Mouse (Mus musculus): ENCODE results near the gene Hmox2.
"Not testable (repeated sequence)": the region's sequence is repeated elsewhere in the genome, so short reads cannot be mapped to it uniquely, and the experiment has no call there.

Gene Hmox2

DNA sequence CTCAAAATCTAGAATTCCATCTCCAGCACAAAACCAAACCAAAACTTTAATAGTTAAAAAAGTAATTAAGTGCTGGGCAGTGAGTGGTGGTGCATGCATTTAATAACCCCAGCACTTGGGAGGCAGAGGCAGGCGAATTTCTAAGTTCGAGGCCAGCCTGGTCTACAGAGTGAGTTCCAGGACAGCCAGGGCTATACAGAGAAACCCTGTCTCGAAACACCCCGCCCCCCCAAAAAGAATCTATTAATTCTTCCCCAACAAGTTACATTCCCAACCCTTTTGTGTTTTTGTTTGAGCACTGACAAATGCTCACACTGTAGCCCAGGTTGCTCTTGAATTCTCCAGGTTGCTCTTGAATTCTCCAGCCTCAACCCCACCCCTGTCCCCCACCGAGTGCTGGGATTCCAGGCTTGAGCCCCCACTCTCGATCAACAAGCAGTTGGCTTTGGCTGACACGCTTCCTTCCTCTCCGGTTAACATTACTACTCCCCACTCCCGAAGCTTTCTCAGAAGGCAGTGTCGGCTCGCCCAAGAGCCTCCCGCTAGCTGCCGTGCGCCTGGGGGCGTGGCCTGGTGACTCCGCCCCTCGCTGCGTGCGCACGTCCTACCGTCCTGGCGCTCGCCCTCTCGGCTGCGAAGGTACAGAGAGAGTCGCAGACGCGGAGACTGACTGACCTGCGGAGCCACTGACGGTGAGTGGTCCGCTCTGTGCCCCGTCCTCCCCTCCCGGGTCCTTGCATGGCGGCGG, at the start of gene Hmox2:
Gene Hmox2 (plus strand): TSS at position 582 of the 748 bp plus-strand sequence.
- peak; percentile 96 for ATAC-seq (ENCODE audit: low TSS enrichment)

- no peak for ATAC-seq (ENCODE audit: low TSS enrichment)
These were observed 49.3 kb upstream of the Hmox2 start for GRCm38 (mm10) chr16:4676836-4677235.

GRCm38 (mm10) chr16:4678080-4678479, 48.1 kb upstream of the Hmox2 start:
- no peak for ATAC-seq (ENCODE audit: low TSS enrichment)

- peak; percentile 80 for ATAC-seq (ENCODE audit: low TSS enrichment)
These were observed 46.8 kb upstream of the Hmox2 start, which contains the start of gene Coro7 for GRCm38 (mm10) chr16:4679121-4680018. TSS of gene Coro7 (minus strand) at chr16:4679777.

GRCm38 (mm10) chr16:4680922-4681455, 45.2 kb upstream of the Hmox2 start:
- ATAC-seq (ENCODE audit: low TSS enrichment), result not testable (repeated sequence)

GRCm38 (mm10) chr16:4682628-4683179, 43.5 kb upstream of the Hmox2 start:
- ATAC-seq (ENCODE audit: low TSS enrichment), result no peak

DNA sequence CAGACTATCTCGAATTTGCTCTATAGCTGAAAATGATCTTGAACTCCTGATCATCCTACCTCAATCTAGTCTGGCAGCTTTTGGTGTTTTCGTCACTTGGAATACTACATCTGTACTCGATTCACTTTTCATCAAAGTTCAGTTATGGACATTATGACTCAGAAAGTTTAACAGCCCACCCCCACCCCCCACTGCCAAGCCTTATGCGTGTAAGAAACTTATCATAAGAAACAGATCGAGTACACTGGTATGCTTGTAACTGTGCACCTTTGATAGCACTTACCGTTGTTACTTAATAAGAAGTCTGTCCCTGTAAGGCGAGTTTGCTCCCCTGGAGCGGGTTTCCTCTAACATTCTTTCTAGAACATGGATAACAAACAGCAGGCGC, 43.0 kb upstream of the Hmox2 start:
- ATAC-seq (ENCODE audit: low TSS enrichment), result no peak

GRCm38 (mm10) chr16:4683581-4684456, 42.3 kb upstream of the Hmox2 start:
- ATAC-seq (ENCODE audit: low TSS enrichment), result peak; percentile 87

DNA sequence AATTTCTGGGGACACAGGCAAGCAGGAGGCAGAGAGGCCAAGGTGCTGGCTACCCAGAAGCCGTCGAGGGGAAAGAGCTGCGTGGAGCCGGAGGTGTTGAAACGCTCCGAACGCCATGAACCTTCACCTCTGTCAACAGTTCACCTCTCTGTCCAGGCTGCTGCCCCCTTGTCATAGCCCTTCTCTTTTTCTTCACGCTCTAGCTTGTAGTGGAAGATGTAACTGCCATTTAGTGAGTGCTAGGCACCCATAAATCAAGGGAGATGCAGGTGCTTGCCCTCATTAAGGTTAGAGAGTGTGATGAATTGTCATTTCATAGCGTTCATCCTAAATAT, 41.7 kb upstream of the Hmox2 start:
- ATAC-seq (ENCODE audit: low TSS enrichment), result no peak

DNA sequence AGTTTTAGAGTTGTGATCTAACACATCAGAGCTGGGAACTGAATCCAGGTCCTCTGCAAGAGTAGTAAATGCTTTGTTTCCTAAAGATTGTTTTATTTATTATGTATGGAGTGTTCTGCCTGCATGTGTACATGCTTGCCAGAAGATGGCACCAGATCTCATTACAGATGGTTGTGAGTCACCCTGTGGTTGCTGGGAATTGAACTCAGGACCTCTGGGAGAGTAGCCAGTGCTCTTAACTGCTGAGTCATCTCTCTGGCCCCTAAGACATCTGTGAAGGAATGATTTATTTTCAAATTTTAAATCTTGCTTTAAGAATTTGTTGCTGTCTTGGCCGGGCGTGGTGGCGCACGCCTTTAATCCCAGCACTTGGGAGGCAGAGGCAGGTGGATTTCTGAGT, 36.8 kb upstream of the Hmox2 start:
- not testable (repeated sequence) for ATAC-seq (ENCODE audit: low TSS enrichment)

GRCm38 (mm10) chr16:4701211-4701610, 24.9 kb upstream of the Hmox2 start:
- ATAC-seq (ENCODE audit: low TSS enrichment), result no peak

- no peak for ATAC-seq (ENCODE audit: low TSS enrichment)
These were observed 23.5 kb upstream of the Hmox2 start for GRCm38 (mm10) chr16:4702646-4703045.

DNA sequence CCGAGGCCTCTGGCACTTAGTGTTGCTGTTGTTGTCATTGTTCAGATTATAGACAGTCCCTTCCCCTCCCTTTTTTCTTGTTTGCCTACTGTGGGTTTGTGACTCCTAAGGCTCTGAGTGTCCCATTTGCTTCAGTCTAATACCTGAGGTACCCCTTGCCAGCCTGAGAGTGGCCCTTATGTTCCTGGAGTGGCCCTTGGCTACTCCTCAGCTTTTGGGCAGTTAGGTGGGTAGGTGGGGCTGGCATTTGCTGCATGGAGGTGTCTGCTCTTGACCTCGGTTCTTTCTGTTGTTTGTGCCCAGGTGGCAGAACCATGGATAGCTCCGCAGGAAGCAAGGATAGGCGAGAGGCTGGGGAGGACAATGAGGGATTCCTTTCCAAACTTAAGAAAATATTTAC, 20.6 kb upstream of the Hmox2 start:
- no peak for ATAC-seq (ENCODE audit: low TSS enrichment)

- ATAC-seq (ENCODE audit: low TSS enrichment), result peak; percentile 48; the same call in 1 of the 2 replicates
These were observed 15.0 kb upstream of the Hmox2 start for GRCm38 (mm10) chr16:4711173-4711572.

- peak; percentile 29; the same call in 1 of the 2 replicates for ATAC-seq (ENCODE audit: low TSS enrichment)
These were observed 12.1 kb upstream of the Hmox2 start for GRCm38 (mm10) chr16:4713861-4714710.

DNA sequence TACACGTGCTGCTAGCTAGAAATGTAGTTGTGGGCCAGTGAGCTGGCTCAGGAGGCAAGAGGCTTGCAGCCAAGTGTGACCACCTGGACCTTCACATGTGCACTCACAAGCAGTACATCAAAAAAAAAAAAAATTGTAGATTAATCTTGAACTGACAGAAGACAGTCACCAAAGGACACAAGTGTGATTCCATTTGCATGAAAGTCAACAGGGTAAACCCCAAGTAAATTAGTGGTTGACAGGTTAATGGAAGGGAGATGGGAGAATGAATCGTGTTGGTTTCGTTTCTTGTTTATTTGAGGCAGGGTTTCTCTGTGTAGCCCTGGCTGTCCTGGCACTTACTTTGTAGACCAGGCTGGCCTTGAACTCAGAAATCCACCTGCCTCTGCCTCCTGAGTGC, 8.3 kb upstream of the Hmox2 start:
- ATAC-seq (ENCODE audit: low TSS enrichment), result no peak

- peak; percentile 92 for ATAC-seq (ENCODE audit: low TSS enrichment)
These were observed 7.2 kb upstream of the Hmox2 start, which contains the start of gene Nmral1 for GRCm38 (mm10) chr16:4718753-4719518. TSS of gene Nmral1 (minus strand) at chr16:4719356.

DNA sequence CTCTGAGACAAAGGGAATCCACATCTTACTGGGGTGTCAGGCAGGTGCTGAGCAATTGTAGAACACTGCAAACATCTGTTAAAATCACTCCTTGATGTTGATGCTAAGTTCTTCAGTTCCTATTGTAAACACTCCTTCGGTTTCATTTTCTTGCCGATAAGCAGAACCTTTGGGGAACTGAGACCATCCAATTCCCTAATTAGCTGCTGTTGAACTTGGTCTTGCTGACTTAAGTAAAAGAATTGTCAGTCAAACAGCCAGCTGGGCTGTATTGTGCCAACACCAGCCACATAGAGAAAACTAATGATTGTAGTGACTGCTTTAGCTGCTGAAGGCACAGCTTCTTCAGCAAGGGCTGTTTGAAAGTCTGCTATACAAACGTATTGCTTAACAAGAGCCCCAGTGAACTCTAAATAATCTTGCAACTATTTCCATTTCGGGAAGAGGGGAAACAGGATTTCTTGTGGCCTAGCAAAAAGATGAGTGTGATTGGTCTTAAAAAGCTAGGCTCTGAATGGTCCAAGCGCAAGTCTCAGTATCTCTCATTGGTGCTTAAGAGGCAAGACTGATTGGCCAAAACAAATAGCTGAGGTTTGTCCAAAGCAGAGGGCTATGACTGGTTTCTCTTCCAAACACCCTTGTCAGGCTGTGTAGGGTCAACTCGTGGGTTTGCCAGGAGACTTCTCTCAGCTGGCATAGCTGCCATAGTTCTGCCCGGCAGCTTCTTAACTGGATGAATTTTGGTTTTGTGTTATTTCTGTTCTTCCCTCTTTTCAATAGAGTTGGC, 3.8 kb upstream of the Hmox2 start:
- ATAC-seq (ENCODE audit: low TSS enrichment), result no peak

DNA sequence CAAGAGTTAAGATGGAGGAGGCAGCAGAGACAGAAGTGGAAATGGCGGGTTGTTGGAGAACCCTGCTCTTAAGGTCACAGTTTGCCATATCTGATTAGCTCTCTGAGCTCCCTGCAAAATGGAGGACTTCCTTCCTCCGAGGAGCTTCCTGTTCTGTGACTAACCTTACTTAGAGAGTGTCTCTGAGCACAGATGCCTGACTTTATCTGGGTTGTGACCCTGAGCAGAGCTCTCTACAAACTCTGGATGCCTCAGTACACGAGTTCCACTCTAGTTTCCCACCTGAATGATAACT, 3.3 kb upstream of the Hmox2 start:
- no peak for ATAC-seq (ENCODE audit: low TSS enrichment)

Data from frontal cortex, adult (tissue).